Mouse (Mus musculus): Measurements from ENCODE around the gene Fh1.

Fh1 gene

DNA sequence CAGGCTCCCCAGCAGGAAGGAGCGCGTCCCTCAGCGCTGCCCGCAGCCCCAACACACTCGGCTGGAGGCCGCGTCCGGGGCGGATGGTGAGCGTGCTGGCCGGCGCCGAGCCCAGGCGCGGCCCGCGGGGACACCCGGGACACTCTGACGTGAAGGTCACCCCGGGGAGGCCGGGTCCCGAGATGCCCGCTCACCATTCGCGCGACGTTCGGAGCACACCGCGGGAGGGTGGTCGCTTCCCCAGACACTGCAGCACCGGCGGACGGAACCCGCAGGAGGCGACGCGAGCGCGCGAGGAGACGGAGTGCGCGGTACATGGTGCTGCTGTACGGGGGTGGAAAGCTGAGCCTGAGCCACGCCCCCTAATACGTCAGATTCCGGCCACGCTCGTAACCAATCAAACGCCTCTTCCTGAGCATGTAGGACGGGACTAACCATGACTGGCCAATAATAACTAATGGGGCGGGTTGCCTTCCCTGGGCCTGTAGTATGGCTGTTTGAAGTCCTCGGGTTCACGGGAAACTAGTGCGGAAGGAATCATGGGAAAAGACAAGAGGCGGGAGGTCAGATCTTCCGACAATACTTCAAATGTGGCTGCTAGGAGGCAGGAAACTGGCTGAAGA lies at the start of gene Fh1:
Gene Fh1 (minus strand): TSS at position 379 of the 623 bp plus-strand sequence.
- peak; percentile 93 for DNase-seq (ENCODE audit: low read depth)

DNA sequence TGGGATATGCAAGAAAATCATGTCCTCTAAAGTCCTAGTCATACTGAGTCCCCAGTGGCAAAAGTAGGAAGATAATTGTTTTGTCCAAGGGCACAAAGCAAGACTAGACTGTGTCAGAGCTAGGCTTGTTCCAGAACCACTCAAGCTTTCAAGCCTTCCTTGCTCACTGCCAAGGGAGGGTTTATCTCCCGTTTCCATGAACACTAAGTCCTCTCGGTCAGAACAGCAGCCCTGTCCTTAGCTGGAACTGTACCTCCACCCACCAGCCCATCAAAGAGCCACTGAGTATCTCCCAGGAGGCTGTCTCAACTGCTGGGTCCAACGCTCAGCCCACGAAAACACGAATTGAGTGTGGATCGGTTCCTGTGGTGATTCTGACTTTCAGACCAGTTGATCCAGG lies 49.7 kb upstream of the Fh1 start:
- DNase-seq (ENCODE audit: low read depth) = no peak

GRCm38 (mm10) chr1:175673563-175674325 lies 48.3 kb upstream of the Fh1 start:
- no peak for DNase-seq (ENCODE audit: low read depth)

DNA sequence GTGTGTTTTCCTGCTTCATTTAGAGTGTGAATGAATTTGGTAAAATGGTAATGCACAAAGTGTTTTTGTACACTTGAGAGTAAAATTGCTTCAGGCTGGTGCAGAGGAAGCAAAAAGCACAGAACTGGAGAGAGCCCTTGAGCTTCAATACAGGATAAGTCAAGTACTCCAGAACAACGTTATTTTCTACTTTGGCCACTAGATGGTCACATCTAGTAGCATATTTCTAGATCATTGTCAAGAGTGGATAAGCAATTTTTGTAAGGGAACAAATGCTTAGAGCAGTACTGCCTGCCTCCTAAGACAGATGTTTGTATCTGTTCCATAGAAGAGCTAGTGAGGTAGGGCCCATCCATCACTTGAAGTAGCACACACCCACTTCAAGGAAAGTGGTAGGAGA lies 46.2 kb upstream of the Fh1 start:
- DNase-seq (ENCODE audit: low read depth) = no peak

DNA sequence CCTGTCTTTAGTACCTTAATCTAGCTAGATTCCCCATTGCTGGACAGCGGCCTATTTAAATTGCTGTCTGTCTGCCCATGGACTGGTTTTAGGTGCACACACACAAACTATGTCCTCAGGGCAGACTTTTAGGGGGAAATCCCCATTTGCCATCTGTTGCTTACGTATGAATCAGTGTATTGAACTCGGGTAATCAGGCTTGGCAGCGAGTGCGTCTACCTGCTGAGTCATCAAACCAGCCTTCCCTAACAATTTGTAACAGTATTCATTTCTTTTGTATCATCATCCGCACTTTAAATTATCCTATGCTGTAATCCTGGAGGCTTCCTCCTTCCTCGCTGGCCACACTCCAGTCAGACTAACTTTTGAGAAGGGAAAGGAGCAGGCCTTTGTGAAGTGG lies 44.6 kb upstream of the Fh1 start:
- no peak for DNase-seq (ENCODE audit: low read depth)

DNA sequence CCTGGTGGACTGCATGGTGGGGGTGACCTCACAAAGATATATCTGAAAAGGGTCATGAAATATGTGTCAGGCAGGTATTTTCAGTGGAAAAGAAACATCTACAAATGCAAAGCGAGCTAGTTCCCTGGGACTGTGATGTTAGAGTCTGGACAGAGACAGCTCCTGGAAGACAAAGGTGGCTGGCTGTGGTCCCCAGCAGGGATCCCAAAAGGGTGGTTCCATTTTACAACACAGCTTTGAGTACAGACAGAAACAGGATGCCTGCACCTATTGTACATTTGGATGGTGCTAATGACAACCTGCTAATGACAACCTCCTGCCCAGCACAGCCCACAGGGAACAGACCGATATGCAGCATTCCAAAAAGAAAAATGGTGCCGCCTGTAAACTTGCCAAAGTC lies 44.0 kb upstream of the Fh1 start:
- DNase-seq (ENCODE audit: low read depth) = no peak

DNA sequence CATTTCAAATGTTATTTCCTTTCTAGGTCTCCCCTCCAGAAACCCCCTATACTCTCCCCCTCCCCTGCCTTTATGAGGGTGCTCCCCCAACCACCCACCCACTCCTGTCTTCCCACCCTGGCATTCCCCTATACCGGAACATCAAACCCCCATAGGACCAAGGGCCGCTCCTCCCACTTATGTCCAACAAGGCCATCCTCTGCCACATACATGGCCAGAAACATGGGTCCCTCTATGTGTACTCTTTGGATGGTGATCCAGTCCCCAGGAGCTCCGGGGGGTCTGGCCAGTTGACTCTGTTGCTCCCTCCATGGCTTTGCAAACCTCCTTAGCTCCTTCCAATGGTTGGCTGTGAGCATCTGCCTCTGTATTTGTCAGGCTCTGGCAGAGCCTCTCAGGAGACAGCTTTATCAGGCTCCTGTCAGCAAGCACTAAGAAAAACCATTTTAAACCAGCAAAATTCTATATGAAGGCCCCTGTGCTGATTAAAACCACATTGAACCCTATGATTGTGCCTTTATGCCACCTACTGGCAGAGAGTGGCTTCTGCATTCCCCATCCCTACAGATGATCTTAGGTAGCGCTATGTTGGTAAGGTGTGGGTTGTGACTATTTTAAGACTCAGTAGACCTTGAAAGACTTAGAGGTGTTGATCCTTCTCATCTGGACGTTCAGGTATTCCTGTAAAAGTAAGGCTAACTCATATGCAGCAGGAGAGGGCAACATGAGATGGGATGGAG lies 43.4 kb upstream of the Fh1 start:
- no peak for DNase-seq (ENCODE audit: low read depth)

DNA sequence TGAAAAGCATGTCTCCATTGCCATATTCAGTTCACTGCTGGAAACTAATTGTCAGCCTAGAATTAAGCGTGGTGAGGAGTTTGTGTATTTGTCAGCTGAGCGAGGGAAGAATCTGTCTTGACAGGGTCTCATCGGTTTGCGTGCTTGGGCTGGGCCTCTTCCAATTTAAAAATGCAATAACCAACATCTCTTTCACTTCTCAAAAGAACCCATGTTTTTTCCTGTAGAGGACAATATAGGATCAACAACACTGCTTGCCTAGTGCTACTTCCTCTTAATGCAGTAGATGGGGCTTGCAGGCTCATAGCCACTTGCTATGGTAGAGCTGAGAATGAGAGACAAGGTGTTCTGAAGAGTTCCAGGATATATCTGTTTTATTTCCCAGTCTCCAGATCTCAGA lies 34.5 kb upstream of the Fh1 start:
- DNase-seq (ENCODE audit: low read depth) = no peak

- DNase-seq (ENCODE audit: low read depth) = no peak
Observed at GRCm38 (mm10) chr1:175648615-175649014, 23.2 kb upstream of the Fh1 start.

DNA sequence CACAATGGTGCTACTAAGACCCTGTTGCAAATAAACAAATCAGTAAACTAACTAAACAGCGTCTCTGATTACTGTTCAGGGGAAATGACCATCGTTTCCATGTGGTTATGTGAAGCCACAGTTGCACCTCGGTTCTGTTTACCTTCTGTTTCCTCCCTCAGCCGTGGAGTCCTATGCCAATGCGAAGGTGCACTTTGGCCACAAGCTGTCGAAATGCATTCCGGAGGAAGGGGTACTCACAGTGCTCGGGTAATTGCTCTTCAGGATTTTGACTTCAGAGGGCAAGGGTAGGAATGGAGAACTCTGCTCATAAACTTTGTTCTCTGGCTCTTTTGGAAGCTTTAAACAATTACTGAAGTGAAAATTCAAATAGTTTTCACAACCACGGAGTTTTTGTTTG lies 21.5 kb upstream of the Fh1 start:
- no peak for DNase-seq (ENCODE audit: low read depth)

DNA sequence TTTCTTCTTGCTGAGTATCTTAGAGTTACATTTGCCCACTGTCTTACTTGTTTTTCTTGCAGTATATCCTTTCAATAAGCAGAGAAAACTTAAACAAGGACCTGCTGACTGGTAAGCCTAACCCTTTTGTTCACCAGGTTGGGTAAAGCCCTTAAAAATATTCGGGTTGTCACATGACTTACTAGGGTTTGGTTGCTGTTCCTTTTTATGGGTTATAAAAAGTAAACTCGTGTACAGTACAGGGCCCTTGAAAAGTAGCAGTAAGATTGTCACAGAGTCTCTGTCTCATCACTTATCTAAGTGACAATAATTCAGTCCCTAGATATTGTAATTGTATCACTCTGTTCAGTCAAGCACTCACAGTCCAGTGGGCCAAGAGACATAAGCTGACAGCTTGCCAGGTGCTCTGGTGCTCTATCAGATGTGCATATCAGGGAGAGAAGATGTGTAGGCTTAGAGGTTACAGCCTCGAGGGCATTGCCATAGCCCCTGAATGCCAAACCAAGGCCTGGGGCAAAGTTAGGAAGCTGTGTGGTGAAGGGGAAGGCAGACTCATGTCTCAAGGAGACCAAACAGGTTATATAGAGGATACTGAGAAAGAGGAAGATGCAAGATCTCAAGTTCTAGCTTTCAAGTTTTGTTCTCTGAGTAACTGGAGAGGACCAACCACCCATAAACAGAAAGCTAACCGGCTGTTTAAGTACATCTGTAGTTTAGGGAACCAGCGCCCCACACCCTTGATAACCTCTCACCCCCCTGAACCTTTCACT lies 18.2 kb upstream of the Fh1 start:
- no peak for DNase-seq (ENCODE audit: low read depth)

DNA sequence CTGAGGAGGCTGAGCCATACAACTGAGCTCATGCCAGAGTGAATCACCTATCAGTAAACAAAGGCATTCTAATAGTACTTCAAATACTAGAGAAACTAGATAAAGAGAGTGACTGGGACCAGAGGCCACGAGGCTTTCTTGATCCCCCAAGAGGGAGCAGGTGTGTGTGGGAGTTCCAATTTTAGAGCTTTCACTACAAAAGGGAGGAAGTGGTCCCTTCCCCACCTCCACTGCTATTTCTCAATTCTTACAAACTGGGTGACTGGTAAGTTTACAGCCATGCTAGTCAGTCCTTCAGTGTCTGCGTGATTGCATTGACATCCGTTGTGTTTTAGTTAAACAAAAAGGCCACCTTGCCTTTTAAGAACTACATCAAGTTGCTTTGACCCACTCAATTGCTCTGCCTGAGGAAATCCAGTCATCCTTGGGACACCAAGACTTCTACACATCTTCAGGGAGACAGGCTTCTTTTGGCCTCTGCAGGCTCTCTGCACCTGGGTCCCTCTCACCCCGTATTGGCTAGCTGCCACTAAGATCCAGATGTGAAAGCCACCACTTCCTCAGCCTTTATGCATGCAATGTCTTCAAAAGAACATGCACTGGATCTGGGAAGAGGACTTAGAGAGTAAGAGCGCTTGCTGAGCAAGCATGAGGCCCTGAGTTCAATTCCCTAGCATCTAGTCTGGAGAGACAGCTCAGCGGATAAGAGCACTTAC lies 15.2 kb upstream of the Fh1 start:
- DNase-seq (ENCODE audit: low read depth) = no peak

GRCm38 (mm10) chr1:175639072-175639471 lies 13.6 kb upstream of the Fh1 start:
- no peak for DNase-seq (ENCODE audit: low read depth)

- no peak for DNase-seq (ENCODE audit: low read depth)
Observed at GRCm38 (mm10) chr1:175637677-175638076, 12.2 kb upstream of the Fh1 start.

- DNase-seq (ENCODE audit: low read depth) = no peak
Observed at GRCm38 (mm10) chr1:175632470-175632869, 7.0 kb upstream of the Fh1 start.

GRCm38 (mm10) chr1:175631721-175632221 lies 6.3 kb upstream of the Fh1 start:
- no peak for DNase-seq (ENCODE audit: low read depth)

GRCm38 (mm10) chr1:175631080-175631479 lies 5.6 kb upstream of the Fh1 start:
- no peak for DNase-seq (ENCODE audit: low read depth)

DNA sequence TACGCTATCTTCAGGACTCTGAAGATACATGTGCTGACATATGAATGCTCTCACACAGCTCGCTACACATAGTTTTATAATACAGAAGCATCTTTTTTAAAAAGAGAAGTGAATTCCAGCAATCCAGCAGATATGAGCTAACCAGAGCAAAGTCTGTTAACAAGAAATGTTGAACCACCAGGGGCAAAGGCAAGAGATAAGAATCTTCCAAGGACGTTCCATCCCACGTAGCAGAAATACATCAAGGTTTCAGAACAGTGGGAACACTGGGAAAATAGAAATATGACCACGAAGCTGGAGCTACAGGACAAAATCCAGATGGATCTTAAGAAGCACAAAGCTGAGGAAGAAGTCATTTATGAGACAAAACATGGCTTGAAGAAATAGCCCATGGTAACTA lies 4.9 kb upstream of the Fh1 start:
- no peak for DNase-seq (ENCODE audit: low read depth)

GRCm38 (mm10) chr1:175629248-175629647 lies 3.8 kb upstream of the Fh1 start:
- DNase-seq (ENCODE audit: low read depth) = no peak

GRCm38 (mm10) chr1:175625990-175626692 lies 706 bp upstream of the Fh1 start:
- no peak for DNase-seq (ENCODE audit: low read depth)

DNA sequence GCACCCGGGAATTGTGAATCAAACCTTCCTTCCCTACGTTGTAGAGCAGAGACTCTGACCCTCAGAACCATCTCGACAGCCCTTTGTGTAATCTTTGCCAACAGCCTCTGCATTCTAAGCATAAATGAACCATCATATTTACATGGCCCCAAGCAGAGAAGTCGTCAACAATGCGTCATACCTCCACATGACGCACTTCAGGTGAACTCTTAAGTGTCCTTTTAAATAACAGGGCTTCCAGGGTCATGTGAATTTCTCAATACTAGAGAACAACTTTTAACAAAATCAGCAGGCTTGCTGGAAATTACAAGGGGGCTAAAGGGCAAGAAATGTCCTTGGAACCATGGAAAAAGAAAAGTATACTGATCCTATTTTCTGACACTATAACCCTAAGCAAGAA lies 1.8 kb downstream of the Fh1 start:
- no peak for DNase-seq (ENCODE audit: low read depth)
